Mouse (Mus musculus): ENCODE measurements around the gene Rbfox2. TPM values are rescaled to one million over a fixed set of nuclear protein-coding genes. Genes with fewer than 3 reads are reported as not detected.

Gene Rbfox2
- total RNA-seq, 2 experiments from 2014 or later: 418 to 432 TPM

DNA sequence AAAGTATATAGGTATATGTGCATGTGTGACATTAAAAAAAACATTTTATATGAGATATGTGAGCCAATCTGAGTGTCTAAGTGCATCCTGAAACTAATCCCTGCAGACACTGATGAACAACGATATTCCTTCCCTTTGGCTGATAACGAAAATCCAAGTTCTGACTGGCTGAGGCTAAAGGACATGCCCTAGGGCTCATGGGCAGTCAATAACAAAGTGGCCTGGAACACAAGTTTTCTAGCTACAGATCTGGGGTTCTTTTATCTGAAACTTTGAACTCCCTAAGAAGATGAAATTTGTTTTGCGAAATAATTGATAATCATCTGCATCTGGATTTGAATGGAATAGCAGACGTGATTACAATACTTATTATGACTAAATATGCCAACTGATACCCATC is 66.2 kb downstream of the Rbfox2 start:
- no peak for DNase-seq
- intact Hi-C loops (cut with DNase I): no loop called here

- intact Hi-C loops (cut with DNase I): no loop called here
- no peak for DNase-seq
Measured at GRCm38 (mm10) chr15:77239564-77239963, 67.2 kb downstream of the Rbfox2 start.

DNA sequence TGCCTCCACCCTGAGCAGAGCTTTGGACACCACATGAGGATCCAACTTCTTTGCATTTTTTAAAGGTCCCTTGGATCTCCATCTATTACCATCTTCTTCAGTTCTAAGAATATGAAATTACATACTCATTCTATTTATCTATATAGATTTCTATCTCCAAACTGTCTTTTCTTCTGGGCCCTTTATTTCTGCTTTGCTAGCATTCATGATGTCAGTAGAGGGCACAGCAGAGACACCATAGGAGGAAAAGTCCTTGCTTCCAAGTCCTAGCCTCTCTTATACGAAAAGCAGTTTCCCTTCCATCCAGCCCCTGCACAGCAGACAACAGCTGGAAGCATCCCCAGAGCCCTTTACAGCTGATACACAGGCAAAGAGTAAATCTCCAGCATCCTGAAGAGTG is 69.1 kb downstream of the Rbfox2 start:
- no peak for DNase-seq
- intact Hi-C loops (cut with DNase I): no loop called here

DNA sequence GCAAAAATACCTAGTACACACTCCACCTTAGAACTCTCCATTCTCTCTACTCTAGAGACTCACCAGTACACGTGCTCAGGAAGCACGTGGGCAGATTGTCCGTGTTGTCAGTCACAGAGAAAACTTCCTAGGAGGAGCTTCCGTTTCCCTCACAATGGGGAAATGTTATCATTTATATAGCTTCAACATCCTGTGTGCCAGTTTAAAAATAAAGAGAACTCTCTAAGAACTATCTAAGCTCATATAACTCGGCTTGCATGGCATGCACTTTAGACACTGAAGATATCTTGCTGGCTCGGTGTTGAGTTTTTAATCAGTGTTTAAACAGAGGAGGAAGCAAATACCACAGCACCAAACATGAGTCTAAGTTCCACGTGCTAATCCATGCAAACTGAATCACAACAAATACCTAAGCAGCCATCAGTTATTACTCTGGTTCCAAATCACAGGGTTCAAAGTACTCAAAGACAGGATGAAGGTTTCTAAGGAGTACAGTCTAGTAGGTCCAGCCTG is 70.7 kb downstream of the Rbfox2 start:
- intact Hi-C loops (cut with DNase I): no loop called here
- no peak for DNase-seq

DNA sequence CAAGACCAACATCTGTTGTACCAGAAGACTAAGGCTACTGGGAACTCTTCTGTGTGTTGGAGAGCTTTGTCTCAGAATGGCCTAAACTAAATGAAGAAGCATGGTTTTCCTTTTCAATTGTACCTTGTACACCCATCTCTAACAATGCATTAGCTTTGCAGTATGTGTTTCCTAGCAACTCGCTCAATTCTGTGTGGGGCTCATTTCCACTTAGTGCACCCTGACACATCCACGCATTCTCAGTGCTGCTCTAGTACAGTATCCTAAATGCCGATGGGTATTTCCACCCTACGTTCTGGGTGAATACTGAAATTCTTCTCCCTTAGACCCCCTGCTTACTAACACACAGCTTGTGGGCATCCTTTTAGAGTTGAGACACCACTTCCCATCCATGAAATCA is 71.3 kb downstream of the Rbfox2 start:
- no peak for DNase-seq
- intact Hi-C loops (cut with DNase I): no loop called here

GRCm38 (mm10) chr15:77234296-77234695 is 72.5 kb downstream of the Rbfox2 start:
- no peak for DNase-seq
- intact Hi-C loops (cut with DNase I): no loop called here

DNA sequence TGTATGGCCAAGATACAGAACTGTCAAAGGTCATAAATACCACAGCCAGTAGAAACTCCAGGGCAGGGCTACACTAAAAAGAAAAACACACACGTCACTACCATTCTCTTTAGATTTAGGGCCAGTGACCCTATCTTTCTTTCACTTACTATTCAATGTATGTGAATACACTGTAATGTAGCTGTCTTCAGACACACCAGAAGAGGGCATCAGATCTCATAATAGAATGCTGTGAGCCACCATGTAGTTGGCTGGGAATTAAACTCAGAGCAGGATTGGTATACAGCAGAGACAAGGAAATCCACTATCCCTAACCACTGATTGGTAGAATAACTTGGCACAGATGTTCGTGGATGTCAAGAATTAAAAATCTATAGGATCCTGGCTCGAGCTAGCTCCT is 76.7 kb downstream of the Rbfox2 start:
- DNase-seq: no peak
- intact Hi-C loops (cut with DNase I): no loop called here

DNA sequence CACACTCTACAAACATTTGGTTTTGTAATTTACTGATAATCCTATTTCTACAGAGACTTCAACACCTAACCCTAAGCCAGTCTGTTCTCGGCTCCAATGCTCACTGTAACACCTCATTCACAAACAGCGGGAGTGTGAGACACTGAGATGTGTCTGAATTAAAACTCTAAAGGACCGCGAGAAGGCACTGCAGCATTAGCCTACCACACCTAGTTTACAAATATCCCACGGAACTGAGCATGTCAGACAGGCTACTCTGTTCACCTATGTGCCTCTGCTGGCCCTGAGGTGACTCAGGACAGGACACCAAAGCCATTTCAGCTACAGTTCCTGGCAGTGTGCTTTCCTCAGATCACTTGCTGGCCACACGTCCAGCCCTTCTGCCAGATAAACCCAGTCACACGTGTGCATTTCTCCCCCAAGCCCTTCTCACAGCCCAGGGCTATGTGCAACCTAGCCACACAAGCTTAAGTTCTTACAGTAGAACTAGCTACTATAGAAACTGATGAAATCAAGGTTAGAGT is 79.9 kb downstream of the Rbfox2 start:
- intact Hi-C loops (cut with DNase I): loop anchor here (10.0 kb wide), 2 partner anchors 78 to 108 kb away; partner anchors contain the start of gene Rbfox2
- DNase-seq: no peak

GRCm38 (mm10) chr15:77225858-77226257 is 80.9 kb downstream of the Rbfox2 start:
- no peak for DNase-seq
- intact Hi-C loops (cut with DNase I): loop anchor here (10.0 kb wide), 2 partner anchors 79 to 109 kb away; partner anchors contain the start of gene Rbfox2

- intact Hi-C loops (cut with DNase I): loop anchor here (10.0 kb wide), 2 partner anchors 80 to 110 kb away; partner anchors contain the start of gene Rbfox2
- DNase-seq: peak; percentile 53
Measured at GRCm38 (mm10) chr15:77225274-77225673, 81.5 kb downstream of the Rbfox2 start.

DNA sequence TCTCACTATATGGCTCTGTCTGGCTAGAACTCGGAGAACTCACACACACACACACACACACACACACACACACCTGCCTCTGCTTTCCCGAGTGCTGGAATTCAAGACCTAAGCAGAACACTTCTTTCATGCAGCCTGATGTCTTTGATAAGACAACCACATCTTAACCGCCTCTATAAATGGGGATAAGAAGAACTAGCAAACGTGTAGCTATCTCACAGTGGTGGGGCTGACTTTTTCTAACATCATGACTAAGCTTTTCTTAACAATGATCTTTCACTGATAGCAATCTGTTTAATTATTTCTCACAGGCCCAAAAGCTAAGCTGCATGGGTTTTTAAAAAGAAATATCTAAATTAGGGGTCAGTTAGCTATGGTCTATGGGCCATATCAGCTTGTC is 86.0 kb downstream of the Rbfox2 start:
- no peak for DNase-seq
- intact Hi-C loops (cut with DNase I): loop anchor here (10.0 kb wide), 2 partner anchors 84 to 114 kb away; partner anchors contain the start of gene Rbfox2

GRCm38 (mm10) chr15:77220137-77220536 is 86.7 kb downstream of the Rbfox2 start:
- intact Hi-C loops (cut with DNase I): loop anchor here (10.0 kb wide), 2 partner anchors 85 to 115 kb away; partner anchors contain the start of gene Rbfox2
- peak; percentile 17 for DNase-seq

DNA sequence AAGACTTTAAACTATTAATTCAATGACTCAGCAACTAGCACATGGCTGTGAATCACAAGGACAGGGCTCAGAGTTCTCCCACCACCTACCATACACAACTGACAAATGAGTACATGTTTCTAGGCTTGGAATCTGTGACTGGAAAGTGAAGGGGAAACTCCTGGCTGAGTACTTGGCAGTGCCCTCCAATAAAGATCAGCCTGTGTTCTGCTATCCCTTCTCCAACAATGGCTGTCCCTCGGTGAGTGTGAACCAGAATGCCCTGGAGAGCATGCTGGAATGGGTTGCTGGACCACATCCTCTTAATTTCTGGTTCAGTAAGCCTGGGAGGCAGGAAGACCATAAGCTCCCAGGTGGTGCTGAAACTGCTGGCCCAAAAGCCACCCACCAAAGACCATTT is 87.2 kb downstream of the Rbfox2 start:
- no peak for DNase-seq
- intact Hi-C loops (cut with DNase I): no loop called here

DNA sequence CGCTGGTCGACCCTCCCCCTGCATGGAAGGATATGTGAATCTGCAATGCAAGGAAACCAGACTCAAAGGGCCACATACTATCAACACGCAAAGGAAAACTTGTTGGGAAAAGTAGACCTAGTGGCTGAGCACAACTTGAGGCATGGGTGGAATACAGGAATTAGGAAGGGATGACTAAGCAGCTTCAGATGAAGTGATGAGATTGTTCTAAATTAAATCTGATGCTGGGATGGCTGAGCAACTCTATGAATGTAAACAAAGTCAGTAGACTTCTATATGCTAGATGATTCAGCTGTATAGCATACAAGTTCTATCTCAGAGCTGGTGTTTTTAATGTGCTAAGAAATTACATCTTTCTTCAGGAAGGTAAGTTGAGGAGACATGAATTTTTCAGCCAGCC is 88.8 kb downstream of the Rbfox2 start:
- DNase-seq: no peak
- intact Hi-C loops (cut with DNase I): no loop called here

DNA sequence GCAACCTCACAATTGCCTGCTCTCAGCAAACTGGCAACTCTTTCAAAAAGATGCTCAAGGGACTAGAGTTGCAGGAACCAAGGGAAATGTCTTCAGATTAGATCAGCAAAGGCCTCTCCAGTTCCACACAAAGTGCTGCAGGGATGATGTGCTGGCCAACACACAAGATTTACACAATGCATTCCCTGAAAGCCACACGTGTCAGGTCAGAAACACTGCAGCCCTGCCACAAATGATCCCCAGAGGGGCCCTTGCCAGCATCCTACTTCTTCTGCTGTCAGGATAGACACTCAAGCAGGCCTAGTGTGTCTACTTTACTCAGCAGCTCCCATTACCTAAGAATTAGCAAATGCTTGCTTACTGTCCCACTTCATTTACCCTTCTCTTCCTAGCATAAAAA is 89.3 kb downstream of the Rbfox2 start:
- intact Hi-C loops (cut with DNase I): no loop called here
- no peak for DNase-seq

- no peak for DNase-seq
- intact Hi-C loops (cut with DNase I): no loop called here
Measured at GRCm38 (mm10) chr15:77216704-77217103, 90.1 kb downstream of the Rbfox2 start.

DNA sequence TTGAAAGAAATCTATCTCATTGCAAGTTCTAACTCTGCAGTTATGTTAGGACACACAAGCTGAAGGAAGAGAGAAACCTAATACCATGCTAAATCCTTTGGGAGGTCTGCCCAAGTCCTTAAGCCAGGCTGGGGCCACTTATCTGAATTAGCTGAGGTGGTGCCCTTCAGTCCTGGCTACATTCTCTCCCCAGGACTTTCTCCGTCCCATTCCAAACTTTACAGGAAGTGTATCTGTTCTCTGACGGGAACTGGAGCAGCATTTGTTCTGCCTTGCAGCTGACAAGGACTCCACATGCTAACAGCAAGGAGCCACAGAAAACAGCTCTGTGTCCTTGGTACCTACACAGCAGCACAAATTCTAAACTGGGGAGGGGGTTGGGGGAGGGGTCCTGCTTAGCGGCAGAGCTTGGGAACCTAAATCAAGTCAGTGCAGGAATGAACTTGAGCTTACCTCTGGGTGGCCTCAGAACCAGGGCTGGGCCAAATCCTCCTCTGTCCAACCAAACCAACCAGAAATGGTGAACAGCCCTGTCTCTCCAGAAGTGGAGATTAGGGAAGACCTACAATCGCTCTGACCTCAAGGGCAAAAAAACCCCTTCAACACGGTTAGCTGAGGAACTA is 91.5 kb downstream of the Rbfox2 start:
- DNase-seq: no peak
- intact Hi-C loops (cut with DNase I): no loop called here

DNA sequence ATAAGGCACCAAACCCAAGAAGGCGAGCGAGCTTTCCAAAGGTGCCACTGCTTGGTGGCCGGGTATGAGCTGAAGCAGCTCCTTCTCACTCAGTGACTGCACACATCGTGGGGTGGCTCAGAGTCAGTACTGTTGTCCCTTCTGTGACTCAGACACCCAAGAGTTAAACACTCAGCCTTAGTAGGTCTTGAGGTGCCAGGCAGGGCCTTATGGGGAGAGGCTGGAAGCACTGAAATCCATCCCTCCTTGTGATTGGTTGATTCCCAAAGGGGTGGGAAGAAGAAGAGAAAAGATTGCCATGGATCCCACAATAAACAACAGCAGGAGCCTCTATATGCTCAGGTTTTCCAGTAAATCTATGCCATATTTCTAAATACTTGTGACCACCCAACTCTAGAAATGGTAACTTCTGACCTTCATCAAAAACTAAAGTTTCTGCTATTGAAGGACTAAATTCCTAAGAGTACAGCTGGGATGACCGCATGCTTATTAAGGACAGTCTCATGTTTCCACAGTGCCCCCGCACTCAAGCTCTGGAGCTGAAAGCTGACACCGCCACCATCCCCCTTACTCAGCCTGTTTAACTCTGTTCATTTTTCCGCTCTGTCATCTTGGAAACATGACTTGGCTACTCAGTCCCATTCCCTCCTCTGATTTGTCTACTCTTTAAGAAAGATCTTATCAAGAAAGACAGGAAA is 92.2 kb downstream of the Rbfox2 start:
- intact Hi-C loops (cut with DNase I): no loop called here
- no peak for DNase-seq

GRCm38 (mm10) chr15:77213829-77214228 is 93.0 kb downstream of the Rbfox2 start:
- intact Hi-C loops (cut with DNase I): no loop called here
- no peak for DNase-seq

DNA sequence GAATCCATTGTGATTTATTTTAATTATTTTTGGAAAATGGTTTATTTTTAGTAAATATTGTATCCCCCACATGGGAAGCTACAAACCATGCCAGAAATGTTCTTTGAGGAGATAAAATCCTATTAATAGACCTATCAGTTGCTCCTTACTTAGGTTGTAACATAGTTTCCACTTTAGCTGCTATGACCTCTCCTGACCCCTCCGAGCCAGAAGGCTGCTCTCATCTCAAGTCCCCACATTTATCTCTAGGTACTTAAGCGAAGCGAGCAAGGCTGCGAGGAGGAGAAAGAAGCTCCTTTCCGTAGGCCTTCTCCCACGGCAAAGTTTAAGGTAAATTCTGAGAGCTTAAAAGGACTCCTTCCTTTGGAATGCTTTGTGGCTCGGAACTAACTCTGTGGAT is 94.0 kb downstream of the Rbfox2 start:
- intact Hi-C loops (cut with DNase I): no loop called here
- no peak for DNase-seq

- intact Hi-C loops (cut with DNase I): no loop called here
- DNase-seq: no peak
Measured at GRCm38 (mm10) chr15:77212217-77212757, 94.5 kb downstream of the Rbfox2 start.

GRCm38 (mm10) chr15:77206996-77207395 is 99.8 kb downstream of the Rbfox2 start:
- DNase-seq: no peak
- intact Hi-C loops (cut with DNase I): no loop called here
